ENCODE assay signal across 10 mouse cellular contexts in genomic region chr5:127577419-127577818, GRCm38 (mm10). TPM values are rescaled to one million over a fixed set of nuclear protein-coding genes. Genes with fewer than 3 reads are reported as not detected.
DNase-seq lines count a peak whose midpoint lies in the region; ATAC-seq and TF ChIP-seq lines count a peak whose summit lies in the region.
"Had no signal": no experiment of that assay in that cellular context is flagged by ENCODE, and none has a peak within 500 bp of the region (broad histone marks: within the 10 kb centered on the region; RNA-seq: fewer than 3 reads in every experiment).

No protein-coding gene starts in this region.

- peak; percentile 64 for TF ChIP-seq CTCF in left cerebral cortex, adult 2 months (IDR thresholded peaks at IDR 0.05)

- DNase-seq in left cerebral cortex, adult 2 months (ENCODE audit: extremely low spot score in 1 of 2, low spot score in 2 of 2): no peak
- no peak for DNase-seq in left cerebral cortex, adult 11 months (ENCODE audit: low spot score)
- peak; percentile 44 for DNase-seq in 416B (ENCODE audit: low read depth)
- DNase-seq in ES-CJ7 (ENCODE audit: low read depth, low spot score): peak; percentile 31
- no peak for DNase-seq in heart, adult 8-10 months (ENCODE audit: low spot score)
- no peak for DNase-seq in kidney, adult 18-20 months
- DNase-seq in gastrocnemius, postnatal 14 days: no peak
- DNase-seq: heart, postnatal 14 days had no signal

- no peak overlapping the region for H3K27ac ChIP-seq in left cerebral cortex, adult 2 months
- H3K27ac ChIP-seq: forebrain, embryonic 12.5 days had no signal

- no peak overlapping the region for H3K4me3 ChIP-seq in left cerebral cortex, adult 2 months
- H3K4me3 ChIP-seq: forebrain, embryonic 12.5 days had no signal

- ATAC-seq in common myeloid progenitor, adult 5-6 weeks (replicated peaks; ENCODE audit: low read depth, poor library complexity, severe bottlenecking): 0 out of 2 replicates have a peak, but pooled peaks have one; percentile 58

- intact Hi-C loops in left cerebral cortex, adult 2 months (cut with DNase I): loop anchor here (2.0 kb wide), 1 partner anchor 343 kb away; no protein-coding TSS in a partner anchor
- intact Hi-C loops in gastrocnemius, postnatal 14 days (cut with DNase I; ENCODE audit: low total_unique reads): no loop called here

RNA-seq across cellular contexts. Expression of gene Glt1d1, which starts 54.6 kb away (rescaled TPM):
- total RNA-seq in left cerebral cortex, adult 2 months (2021): 10 to 100 TPM; 21.6 to 27.1 TPM
- total RNA-seq in common myeloid progenitor, adult 5-6 weeks (2017): not detected in 2 replicates
- total RNA-seq in heart, adult 8-10 months (2022): not detected
- total RNA-seq in gastrocnemius, postnatal 14 days (2021): not detected
- total RNA-seq: heart, postnatal 14 days had no signal

RNA-seq across cellular contexts. Expression of gene Slc15a4, which starts 55.3 kb away (rescaled TPM):
- total RNA-seq in left cerebral cortex, adult 2 months (2021): 10 to 100 TPM; 23.6 to 27.8 TPM
- 15.2 and 32.4 TPM in 2 replicates for total RNA-seq in common myeloid progenitor, adult 5-6 weeks (2017)
- 10 to 100 TPM; 10.9 to 17.4 (median 13.9) TPM for total RNA-seq in heart, adult 8-10 months (2022)
- total RNA-seq in gastrocnemius, postnatal 14 days (2021): 10 to 100 TPM in 1 of 2 experiments, 1 to 10 TPM in 1; 8.3 to 11.1 TPM

Comparison
In these comparisons a context has a peak if more than half of its experiments do, and no peak if none do; other contexts are left out.
1. DNase-seq: peak in 416B (single experiment) and ES-CJ7 (single experiment); none in left cerebral cortex, adult 2 months (0 of 2), left cerebral cortex, adult 11 months (single experiment), heart, adult 8-10 months (single experiment), kidney, adult 18-20 months (single experiment) and gastrocnemius, postnatal 14 days (single experiment).
2. RNA of gene Glt1d1, which starts 54.6 kb away (total RNA-seq): 21.6 to 27.1 TPM in left cerebral cortex, adult 2 months; not detected in common myeloid progenitor, adult 5-6 weeks, not detected in heart, adult 8-10 months and not detected in gastrocnemius, postnatal 14 days; every median in the first group is over 10 times any median in the second.